Mouse (Mus musculus): ENCODE data around the gene Kcnh8.
A peak's percentile ranks its signal among the peaks of the same experiment; 100 is the strongest.

The Kcnh8 gene

GRCm38 (mm10) chr17:52602093-52602780 lies at the start of gene Kcnh8:
Gene Kcnh8, plus strand, starts transcription at chr17:52602709.
- DNase-seq = no peak

DNA sequence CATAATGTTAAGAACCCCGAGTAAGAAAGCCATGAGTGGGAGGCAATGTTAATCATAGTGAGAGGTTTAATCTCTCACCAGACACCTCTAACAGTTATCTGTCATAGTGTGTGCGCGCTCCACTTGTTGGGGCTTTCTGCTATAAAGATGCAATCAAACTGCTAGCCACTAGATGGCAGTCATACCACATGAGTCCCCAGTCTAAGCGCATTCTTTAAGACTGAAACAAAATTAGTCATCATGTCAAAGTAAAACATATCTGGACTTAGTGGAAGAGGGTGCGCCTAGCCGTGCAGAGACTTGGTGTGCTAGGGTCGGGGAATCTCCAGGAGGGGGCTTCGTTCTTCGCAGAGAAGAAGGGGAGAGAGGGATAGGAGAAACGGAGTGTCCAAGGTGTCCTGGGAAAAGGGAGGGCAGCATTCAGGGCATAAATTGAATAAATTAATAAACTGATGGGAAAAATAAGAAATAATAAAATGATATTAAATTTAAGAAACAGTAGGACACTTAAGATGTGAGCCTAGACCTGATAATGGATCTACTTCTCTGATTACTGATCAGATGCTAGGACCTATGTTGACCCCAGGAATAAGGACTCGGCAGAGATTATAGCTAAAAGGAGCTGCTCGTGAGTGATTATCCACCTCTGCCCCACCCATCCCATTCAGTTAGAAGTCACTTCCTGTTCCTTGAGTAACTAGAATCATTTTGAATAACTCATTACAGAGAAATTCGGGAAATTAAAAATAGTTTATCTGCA lies 42.4 kb upstream of the Kcnh8 start:
- DNase-seq = peak; percentile 21

GRCm38 (mm10) chr17:52565467-52566155 lies 36.9 kb upstream of the Kcnh8 start:
- DNase-seq = no peak

DNA sequence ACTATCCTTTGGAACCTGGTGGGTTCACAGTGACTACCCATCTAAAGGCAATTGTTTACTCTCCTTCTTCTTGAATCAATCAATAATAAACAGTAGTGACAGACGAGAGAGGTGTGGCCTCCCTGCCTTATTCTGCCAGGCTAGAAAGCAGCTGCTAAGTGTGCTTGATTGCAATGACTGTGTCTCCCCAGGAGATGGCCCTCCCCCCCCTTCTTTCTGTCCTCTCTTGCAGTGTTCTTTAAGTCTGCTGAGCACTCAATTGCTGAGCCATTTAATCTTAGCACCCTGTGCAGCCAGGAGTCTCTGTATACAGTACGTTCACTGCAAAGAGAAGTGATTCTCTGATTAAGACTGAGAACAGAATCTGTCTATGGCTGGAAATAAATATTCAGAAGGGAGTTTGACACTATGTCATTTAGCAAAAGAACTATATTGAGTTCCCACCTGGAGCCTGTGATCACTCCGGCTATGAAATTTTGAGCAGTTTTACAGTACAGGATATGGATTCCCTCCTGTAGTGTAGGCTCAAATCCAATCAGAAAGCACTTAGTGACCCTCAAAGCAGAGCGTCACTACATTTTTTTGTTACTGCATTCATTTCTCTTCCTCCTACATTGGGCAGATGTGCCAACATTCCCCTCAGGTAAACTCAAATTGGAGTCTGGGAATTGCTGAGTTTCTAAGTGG lies 32.8 kb upstream of the Kcnh8 start:
- DNase-seq = no peak

- DNase-seq = no peak
Observed at GRCm38 (mm10) chr17:52572229-52572628, 30.3 kb upstream of the Kcnh8 start.

DNA sequence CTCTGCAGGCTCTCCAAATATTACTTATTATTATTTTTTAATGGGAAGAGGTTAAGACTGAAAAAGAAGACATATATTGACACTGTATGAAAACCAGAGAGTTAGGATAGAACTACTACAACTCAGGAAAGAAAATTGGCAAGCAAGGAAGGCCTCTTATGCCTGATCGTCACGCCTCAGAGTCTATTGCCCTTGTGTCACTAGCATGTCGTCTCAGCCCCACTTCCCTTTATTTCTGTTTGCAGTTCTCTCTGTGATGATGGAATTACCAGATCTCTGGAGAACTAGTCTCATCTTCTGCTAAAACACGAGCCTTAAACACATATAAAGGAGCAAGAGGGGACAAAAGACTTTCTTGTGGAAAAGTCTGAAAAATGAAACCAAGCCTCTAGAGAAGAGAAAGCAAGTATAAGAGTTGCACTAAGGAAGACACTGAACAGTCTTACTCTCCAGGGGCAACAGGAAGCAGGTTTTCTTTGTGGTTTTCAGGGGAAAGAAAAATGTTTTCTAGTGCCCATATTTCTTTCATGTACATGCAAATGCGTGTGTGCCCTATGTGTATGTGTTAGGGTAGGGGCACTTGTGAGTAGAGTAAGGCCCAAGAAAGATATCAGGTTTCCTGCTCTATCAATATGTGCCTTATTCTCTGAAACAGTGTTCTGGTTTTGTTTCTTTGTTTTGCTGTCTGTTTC lies 10.9 kb upstream of the Kcnh8 start:
- DNase-seq = no peak

- no peak for DNase-seq
Observed at GRCm38 (mm10) chr17:52599141-52599540, 3.4 kb upstream of the Kcnh8 start.

- peak; percentile 16 for DNase-seq
Observed at GRCm38 (mm10) chr17:52600882-52601371, 1.6 kb upstream of the Kcnh8 start.

DNA sequence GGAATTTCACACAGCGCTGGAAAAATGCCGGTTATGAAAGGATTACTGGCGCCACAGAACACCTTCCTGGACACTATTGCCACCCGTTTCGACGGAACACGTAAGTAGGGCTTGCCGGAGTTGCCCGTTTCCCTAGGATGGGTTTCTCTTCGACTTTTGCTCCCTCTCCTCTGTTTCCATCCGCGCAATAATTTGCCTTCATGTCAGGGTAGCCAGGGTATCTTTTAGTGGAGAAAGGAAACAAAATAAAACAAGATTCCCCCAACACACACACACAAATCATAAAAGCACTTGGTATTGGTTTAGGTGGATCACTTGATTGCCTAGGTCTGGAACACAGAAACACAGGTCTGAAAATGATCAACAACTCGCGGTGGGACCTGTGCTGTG lies 267 bp downstream of the Kcnh8 start:
- no peak for DNase-seq

DNA sequence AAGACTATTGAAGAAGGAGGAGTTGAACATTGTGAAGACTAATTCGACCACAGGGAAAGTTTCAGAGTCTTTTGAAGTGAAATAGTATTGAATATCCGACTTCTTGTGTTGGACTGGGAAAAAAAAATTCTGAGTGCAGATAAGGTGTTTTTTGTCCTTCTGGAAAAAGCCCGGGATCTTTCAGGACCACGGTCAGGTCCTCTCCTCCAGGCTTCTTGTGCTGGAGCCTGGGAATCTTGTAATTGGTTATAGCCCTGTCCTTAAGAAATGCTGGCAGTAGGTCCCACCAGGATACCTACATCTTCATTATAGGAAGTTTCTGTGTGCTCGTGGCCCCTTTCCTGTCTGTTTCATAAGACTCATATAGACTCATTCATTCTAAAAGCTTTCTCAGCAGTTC lies 902 bp downstream of the Kcnh8 start:
- DNase-seq = no peak

DNA sequence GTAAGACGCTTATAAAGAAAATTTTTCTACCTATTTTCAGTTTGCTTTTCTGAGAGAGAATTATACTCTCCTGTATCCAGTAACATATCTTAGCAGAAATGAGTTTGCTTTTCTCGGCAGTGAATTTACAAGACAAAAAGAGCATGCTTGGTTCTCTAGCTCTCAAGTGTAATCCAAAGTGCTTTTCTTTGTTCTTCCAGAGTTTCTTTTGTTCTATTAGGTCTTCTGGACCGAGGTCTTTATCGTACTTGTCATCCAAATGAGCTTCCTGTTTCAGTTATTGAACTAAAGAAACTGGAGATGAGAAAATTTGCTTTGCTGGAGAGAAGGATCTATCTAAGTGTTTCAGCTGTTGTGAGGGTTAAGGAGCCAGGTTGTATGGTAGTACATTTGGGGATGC lies 8.9 kb downstream of the Kcnh8 start:
- no peak for DNase-seq

DNA sequence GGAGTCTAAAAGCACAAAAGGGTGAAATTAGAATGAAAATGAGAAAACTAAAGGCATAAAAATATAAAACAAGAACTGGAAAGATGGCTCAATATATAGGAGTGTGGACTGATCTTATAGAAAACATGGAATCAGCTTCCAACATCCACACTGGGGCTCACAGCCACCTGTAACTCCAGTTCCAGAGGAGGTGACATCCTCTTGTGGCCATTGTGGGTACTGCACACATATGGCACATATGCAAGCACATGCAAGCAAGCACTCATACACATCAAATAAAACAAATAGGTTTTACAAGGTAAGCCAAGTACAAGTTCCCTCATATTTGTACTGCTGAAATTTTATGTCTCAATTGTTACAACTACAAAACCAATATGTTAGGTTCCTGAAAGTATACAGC lies 46.7 kb downstream of the Kcnh8 start:
- no peak for DNase-seq

DNA sequence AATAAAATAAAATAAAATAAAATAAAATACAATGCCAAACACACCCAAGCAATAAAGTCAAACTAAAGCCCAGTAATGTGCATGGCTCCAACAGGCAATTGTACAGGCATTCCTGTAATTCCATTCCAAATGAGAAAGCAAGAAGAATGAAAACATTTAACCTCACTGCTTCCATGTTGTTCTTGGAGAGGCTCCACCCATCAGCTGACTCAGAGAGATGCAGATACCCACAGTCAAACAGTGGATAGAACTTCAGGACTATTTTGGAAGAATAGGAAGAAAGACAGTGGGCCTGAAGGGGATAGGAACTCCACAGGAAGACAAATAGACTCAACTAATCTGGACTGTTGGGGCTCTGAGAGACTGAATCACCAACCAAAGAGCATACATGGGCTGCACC lies 89.5 kb downstream of the Kcnh8 start:
- DNase-seq = no peak

DNA sequence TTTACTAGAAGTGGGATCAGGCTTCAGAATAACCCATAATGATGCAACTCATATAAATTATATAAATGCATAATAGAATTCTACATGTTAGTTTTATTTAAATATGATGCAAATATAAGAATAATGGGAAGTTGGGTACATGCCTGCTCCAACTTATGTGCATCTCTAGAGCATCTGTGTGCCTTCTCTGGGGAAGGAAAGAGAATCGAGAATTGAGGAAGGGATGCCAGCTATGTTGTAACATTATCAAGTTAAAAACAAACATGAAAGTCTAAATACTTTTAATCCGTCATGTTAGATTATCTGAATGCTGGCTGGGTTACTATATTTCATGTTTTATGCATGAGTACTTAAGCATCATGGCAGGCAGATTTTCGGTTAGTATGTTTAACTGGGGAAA lies 99.4 kb downstream of the Kcnh8 start:
- no peak for DNase-seq

- no peak for DNase-seq
Observed at GRCm38 (mm10) chr17:52712319-52712718, 109.8 kb downstream of the Kcnh8 start.

DNA sequence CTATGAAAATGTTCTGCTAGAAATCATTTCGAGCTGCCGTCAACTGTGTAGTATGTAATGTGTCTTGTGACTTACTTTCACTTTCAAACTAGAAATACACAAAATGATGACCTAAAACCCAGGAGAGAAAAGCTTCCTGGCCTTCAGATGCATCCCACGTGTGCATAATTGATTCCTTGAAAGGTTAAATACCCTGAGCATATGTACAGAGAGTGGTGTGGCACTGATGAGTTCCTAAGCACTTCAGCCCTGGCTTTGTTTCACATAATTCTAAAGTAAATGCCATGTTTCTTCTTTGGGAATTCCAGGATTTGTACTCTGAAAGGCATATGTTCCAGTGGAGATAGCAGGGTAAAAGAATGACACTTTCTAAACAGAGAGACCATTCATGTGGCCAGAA lies 119.7 kb downstream of the Kcnh8 start:
- DNase-seq = no peak

DNA sequence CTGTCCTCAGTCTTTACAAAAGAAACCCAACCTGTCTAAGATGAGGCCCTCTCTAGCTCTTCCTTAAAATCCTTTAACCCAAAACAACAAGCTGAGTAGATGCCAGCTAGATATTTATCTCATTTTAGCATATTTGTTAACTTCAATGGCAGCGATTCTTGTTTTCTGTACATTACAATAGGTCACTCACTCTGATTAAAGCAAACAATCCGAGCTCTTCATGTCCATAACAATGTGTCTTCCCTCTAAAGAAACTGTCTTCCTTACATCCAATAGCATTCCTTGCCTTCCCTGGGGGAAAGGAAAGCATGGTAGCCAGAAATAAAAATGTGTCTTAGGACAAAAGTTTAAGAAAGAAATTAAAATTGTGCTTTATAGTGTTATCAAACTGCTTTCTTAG lies 126.3 kb downstream of the Kcnh8 start:
- DNase-seq = no peak

GRCm38 (mm10) chr17:52738436-52738835 lies 135.9 kb downstream of the Kcnh8 start:
- no peak for DNase-seq

DNA sequence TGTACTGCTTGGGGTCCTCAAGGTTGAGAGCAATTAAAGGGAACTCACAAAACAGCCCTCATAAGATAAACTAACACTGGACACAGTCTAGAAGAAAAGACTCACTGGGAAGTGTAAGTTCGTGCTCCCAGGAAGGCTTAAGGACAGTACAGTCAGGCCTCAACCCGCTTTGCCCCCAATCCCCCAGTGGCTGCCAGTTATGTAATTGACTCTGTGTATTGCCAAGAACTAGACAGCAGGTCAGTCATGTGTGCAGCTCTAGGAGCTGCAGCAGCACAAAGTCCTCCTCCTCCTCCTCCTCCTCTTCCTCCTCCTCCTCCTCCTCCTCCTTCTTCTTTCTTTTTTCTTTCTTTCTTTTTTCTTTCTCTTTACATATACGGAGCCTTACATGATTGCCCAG lies 185.6 kb downstream of the Kcnh8 start:
- no peak for DNase-seq

GRCm38 (mm10) chr17:52804463-52804862 lies 202.0 kb downstream of the Kcnh8 start:
- no peak for DNase-seq

GRCm38 (mm10) chr17:52810773-52811172 lies 208.3 kb downstream of the Kcnh8 start:
- no peak for DNase-seq

GRCm38 (mm10) chr17:52819007-52819406 lies 216.5 kb downstream of the Kcnh8 start:
- DNase-seq = no peak

DNA sequence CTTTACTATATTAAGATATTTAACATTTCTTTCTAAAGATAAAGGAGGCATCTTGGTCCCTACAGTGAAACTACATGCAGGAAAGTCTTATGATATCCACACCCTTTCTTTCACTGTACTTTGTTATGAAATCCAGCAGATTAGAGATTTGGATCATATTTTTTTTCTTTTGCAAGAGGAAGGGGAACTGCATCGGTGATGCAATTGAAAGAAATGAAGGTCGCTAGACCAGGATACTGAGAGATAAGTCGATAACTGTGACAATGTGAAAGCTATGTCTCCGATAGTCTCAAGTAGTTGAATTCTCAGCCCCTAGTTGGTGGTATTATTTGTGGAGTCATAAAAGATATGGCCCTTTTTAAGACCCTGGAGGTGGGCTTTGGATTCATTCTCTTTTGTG lies 227.2 kb downstream of the Kcnh8 start:
- no peak for DNase-seq

Data from liver (tissue).